Mouse (Mus musculus): Measurements from ENCODE around the gene Prdm11. TPM values are rescaled to one million over a fixed set of nuclear protein-coding genes. Genes with fewer than 3 reads are reported as not detected.

Gene Prdm11
- polyA plus RNA-seq, 1 experiment = 11.0 TPM

DNA sequence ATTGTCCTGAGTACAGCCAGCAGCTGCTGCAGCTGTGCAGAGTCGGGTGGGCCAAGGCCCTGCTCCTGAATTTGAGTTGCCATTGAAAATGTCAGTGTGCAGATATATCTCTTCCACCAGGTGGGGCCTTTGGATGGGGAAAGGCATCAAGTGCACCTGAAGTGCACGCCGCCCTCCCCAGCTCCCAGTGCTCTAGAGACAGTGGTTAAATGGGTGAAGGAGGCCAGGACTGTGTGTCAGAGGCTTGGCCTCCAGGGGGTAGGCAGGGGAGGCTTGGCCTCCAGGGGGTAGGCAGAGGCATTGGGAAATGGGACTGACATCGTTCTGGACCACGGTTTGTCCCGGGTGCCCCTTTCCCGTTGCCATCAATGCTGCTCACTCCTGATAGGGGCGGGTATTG is 79.7 kb downstream of the Prdm11 start:
- Histone ChIP-seq H3K4me1 (ENCODE audit: control insufficient read depth, insufficient read depth, insufficient read length) (no peaks in the 10 kb centered on the region), H3K27ac (ENCODE audit: insufficient read depth, low read length) (no peak overlapping the region), H3K4me3 (ENCODE audit: extremely low read depth, insufficient read depth, insufficient read length) (no peak overlapping the region), H3K36me3 (ENCODE audit: control insufficient read depth, insufficient read depth, low read length) (no peaks in the 10 kb centered on the region), H3K27me3 (ENCODE audit: control insufficient read depth, insufficient read depth, low read length) (no peaks in the 10 kb centered on the region)
- 85% methylated on average over 8 of the region's 8 CpGs for WGBS
- DNase-seq (ENCODE audit: low read depth in 1 of 2, low spot score in 2 of 2) = no peak
- TF ChIP-seq CTCF (IDR thresholded peaks at IDR 0.05; ENCODE audit: extremely low read depth, insufficient read depth, insufficient read length, insufficient replicate concordance) = no peak
- TF ChIP-seq POLR2A (IDR thresholded peaks at IDR 0.05; ENCODE audit: low read depth, low read length) = no peak

DNA sequence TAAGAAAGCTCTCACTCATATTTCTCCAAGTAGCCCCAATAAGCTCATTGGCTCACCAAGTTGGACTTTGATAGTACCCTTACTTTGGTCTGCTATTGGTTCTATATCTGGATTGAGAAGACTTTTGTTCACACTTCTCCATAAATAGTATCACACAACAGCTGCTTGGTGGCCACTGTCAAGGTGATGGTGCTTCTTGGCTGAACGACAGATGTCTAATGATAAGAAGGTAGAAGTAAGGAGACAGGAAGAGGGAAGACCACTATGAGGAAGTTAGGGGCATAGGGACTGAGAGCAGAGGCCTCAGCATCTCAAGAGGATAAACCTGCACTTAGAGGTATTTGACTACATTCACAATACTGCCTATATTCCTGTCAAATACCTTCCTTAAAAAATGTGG is 81.6 kb downstream of the Prdm11 start:
- no peak for DNase-seq (ENCODE audit: low read depth in 1 of 2, low spot score in 2 of 2)
- H3K36me3 ChIP-seq (ENCODE audit: control insufficient read depth, insufficient read depth, low read length) = no peaks in the 10 kb centered on the region
- WGBS = 32% methylated on average over 1 of the region's 1 CpGs

DNA sequence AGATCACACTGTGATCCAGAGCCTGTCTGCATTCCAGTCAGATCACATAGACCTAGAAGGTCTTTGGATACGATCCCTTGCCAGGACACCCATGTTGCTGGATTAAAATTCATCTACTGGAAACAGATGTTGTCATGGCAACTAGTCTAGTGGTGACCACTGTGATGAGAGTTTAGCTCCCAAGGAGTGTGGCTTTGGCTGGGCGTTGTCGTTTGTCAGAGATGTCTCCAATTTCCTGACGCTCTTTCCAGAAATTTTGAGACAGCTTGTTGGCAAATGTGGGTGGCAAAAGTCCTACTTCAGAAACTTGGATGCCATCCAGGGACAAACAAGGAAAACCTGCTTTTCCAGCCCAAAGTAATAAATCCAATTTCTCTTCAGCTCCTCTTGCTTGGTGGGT is 87.3 kb downstream of the Prdm11 start:
- no peaks in the 10 kb centered on the region for H3K36me3 ChIP-seq (ENCODE audit: control insufficient read depth, insufficient read depth, low read length)
- no peaks in the 10 kb centered on the region for H3K4me1 ChIP-seq (ENCODE audit: control insufficient read depth, insufficient read depth, insufficient read length)
- WGBS = 92% methylated on average over 4 of the region's 4 CpGs
- H3K27me3 ChIP-seq (ENCODE audit: control insufficient read depth, insufficient read depth, low read length) = no peaks in the 10 kb centered on the region; the same call in 1 of the 2 replicates
- TF ChIP-seq POLR2A (IDR thresholded peaks at IDR 0.05; ENCODE audit: low read depth, low read length) (no peak), CTCF (IDR thresholded peaks at IDR 0.05; ENCODE audit: extremely low read depth, insufficient read depth, insufficient read length, insufficient replicate concordance) (no peak)
- no peak overlapping the region for H3K4me3 ChIP-seq (ENCODE audit: extremely low read depth, insufficient read depth, insufficient read length)
- DNase-seq (ENCODE audit: low read depth in 1 of 2, low spot score in 2 of 2) = no peak
- H3K27ac ChIP-seq (ENCODE audit: insufficient read depth, low read length) = no peak overlapping the region

More for the DNA sequence above, 81.6 kb downstream of the Prdm11 start:
- H3K4me1 ChIP-seq (ENCODE audit: control insufficient read depth, insufficient read depth, insufficient read length) = no peaks in the 10 kb centered on the region
- TF ChIP-seq POLR2A (IDR thresholded peaks at IDR 0.05; ENCODE audit: low read depth, low read length) = no peak
- no peak for TF ChIP-seq CTCF (IDR thresholded peaks at IDR 0.05; ENCODE audit: extremely low read depth, insufficient read depth, insufficient read length, insufficient replicate concordance)
- H3K4me3 ChIP-seq (ENCODE audit: extremely low read depth, insufficient read depth, insufficient read length) = no peak overlapping the region
- no peaks in the 10 kb centered on the region for H3K27me3 ChIP-seq (ENCODE audit: control insufficient read depth, insufficient read depth, low read length)
- H3K27ac ChIP-seq (ENCODE audit: insufficient read depth, low read length) = no peak overlapping the region

DNA sequence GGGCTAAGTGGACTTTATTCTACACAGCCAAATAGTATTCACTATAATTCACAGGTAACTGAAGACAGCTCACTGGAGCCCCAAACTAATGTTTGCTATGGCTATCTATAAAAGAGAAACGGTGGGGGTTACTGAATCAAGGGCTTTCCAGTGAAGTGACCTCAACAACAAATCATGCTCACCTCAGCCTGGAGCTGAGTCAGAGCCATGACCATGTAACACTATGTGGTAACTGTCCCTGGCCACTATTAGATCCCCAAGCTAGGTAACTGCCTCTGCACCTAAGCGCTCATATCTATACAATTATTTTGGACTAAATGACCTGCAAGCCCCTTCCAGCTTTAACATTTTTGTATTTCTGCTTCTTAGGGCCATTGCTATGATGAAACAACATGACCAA is 89.0 kb downstream of the Prdm11 start:
- Histone ChIP-seq H3K27ac (ENCODE audit: insufficient read depth, low read length) (no peak overlapping the region), H3K4me1 (ENCODE audit: control insufficient read depth, insufficient read depth, insufficient read length) (no peaks in the 10 kb centered on the region), H3K27me3 (ENCODE audit: control insufficient read depth, insufficient read depth, low read length) (no peaks in the 10 kb centered on the region; the same call in 1 of the 2 replicates), H3K4me3 (ENCODE audit: extremely low read depth, insufficient read depth, insufficient read length) (no peak overlapping the region), H3K36me3 (ENCODE audit: control insufficient read depth, insufficient read depth, low read length) (no peaks in the 10 kb centered on the region)
- no peak for DNase-seq (ENCODE audit: low read depth in 1 of 2, low spot score in 2 of 2)
- 83% methylated on average over 2 of the region's 2 CpGs for WGBS
- TF ChIP-seq POLR2A (IDR thresholded peaks at IDR 0.05; ENCODE audit: low read depth, low read length) = no peak
- no peak for TF ChIP-seq CTCF (IDR thresholded peaks at IDR 0.05; ENCODE audit: extremely low read depth, insufficient read depth, insufficient read length, insufficient replicate concordance)

DNA sequence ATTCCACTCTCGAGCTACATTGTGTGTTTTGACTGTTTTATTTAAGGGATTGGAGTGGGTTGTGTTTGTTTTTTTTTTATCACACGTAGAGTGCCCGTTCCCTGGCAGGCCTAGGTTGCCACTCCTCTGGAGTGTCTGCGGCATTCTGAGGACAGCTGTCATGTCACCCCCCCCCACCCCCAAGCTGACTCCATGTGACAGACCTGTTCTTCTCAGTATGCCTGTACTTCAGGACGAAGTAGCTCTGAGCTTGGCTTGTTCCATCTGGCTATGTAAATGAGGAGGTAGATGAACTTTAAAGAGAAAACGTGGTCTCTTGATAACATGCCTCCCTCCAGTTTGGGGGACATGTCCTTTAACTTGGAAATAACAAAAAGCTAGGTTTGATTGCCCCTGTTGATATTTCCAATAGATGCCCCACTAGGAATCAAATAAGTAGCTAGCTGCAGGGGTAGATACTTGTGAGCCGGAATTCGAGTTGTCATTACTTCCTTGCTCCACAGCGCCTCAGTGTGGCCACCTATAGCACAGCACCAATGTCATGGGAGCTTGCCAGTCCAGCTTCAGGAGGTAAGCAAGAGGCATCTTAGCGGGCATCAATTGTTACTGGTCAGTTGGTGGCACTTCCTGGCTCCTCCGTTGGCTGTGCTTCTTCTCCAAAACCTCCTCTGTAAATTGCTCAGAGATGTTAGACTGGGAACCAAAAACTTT is 91.4 kb downstream of the Prdm11 start:
- 51% methylated on average over 11 of the region's 11 CpGs for WGBS

DNA sequence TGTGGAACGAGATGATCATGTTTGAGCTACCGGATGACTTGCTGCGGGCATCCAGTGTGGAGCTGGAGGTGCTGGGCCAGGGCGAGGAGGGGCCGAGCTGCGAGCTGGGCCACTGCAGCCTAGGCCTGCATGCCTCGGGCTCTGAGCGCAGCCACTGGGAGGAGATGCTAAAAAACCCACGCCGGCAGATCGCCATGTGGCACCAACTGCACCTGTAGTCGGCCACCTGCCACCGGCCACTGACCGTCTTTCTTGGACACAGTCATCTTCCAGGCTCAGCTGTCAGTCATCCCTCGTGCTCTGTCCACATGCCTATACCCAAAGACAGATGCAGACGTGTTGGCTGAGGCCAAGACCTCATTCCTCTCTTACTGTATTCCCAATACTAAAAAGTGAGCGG is 92.5 kb downstream of the Prdm11 start:
- Histone ChIP-seq H3K4me3 (ENCODE audit: extremely low read depth, insufficient read depth, insufficient read length) (no peak overlapping the region), H3K27me3 (ENCODE audit: control insufficient read depth, insufficient read depth, low read length) (no peaks in the 10 kb centered on the region; the same call in 1 of the 2 replicates), H3K4me1 (ENCODE audit: control insufficient read depth, insufficient read depth, insufficient read length) (no peaks in the 10 kb centered on the region), H3K27ac (ENCODE audit: insufficient read depth, low read length) (no peak overlapping the region), H3K36me3 (ENCODE audit: control insufficient read depth, insufficient read depth, low read length) (no peaks in the 10 kb centered on the region)
- 93% methylated on average over 17 of the region's 17 CpGs for WGBS
- TF ChIP-seq CTCF (IDR thresholded peaks at IDR 0.05; ENCODE audit: extremely low read depth, insufficient read depth, insufficient read length, insufficient replicate concordance) (no peak), POLR2A (IDR thresholded peaks at IDR 0.05; ENCODE audit: low read depth, low read length) (no peak)
- DNase-seq (ENCODE audit: low read depth in 1 of 2, low spot score in 2 of 2) = no peak

More for the DNA sequence above, 91.4 kb downstream of the Prdm11 start:
- TF ChIP-seq CTCF (IDR thresholded peaks at IDR 0.05; ENCODE audit: extremely low read depth, insufficient read depth, insufficient read length, insufficient replicate concordance) = peak; percentile 53; the same call in 1 of the 2 replicates
- TF ChIP-seq POLR2A (IDR thresholded peaks at IDR 0.05; ENCODE audit: low read depth, low read length) = no peak
- DNase-seq (ENCODE audit: low read depth in 1 of 2, low spot score in 2 of 2) = peak; percentile 3 to 46
- no peak overlapping the region for H3K4me3 ChIP-seq (ENCODE audit: extremely low read depth, insufficient read depth, insufficient read length)
- H3K27ac ChIP-seq (ENCODE audit: insufficient read depth, low read length) = no peak overlapping the region
- H3K4me1 ChIP-seq (ENCODE audit: control insufficient read depth, insufficient read depth, insufficient read length) = no peaks in the 10 kb centered on the region
- no peaks in the 10 kb centered on the region; the same call in 1 of the 2 replicates for H3K27me3 ChIP-seq (ENCODE audit: control insufficient read depth, insufficient read depth, low read length)
- H3K36me3 ChIP-seq (ENCODE audit: control insufficient read depth, insufficient read depth, low read length) = no peaks in the 10 kb centered on the region

DNA sequence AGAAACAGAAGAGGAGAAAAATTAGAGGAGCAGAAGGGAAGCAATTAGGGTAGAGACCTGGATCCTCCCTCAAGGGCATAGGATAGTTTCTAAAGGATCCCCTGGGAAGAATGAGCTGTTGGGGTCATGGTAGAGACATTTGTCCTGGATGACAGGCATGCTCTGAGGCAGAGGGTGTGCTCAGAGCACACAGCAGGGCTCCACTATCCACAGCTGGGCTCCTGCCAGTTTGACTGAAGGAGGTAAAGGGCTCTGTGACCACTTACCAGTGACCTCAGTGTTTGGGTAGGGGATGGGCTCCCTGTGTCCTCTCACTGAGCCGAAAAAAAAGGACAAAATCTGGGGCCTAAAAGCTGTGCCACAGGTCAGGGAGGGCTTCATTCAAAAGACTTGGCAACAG is 96.4 kb downstream of the Prdm11 start:
- Histone ChIP-seq H3K4me3 (ENCODE audit: extremely low read depth, insufficient read depth, insufficient read length) (no peak overlapping the region), H3K36me3 (ENCODE audit: control insufficient read depth, insufficient read depth, low read length) (no peaks in the 10 kb centered on the region), H3K4me1 (ENCODE audit: control insufficient read depth, insufficient read depth, insufficient read length) (no peaks in the 10 kb centered on the region), H3K27ac (ENCODE audit: insufficient read depth, low read length) (no peak overlapping the region), H3K27me3 (ENCODE audit: control insufficient read depth, insufficient read depth, low read length) (no peaks in the 10 kb centered on the region)
- 76% methylated on average over 1 of the region's 1 CpGs for WGBS
- TF ChIP-seq POLR2A (IDR thresholded peaks at IDR 0.05; ENCODE audit: low read depth, low read length) (no peak), CTCF (IDR thresholded peaks at IDR 0.05; ENCODE audit: extremely low read depth, insufficient read depth, insufficient read length, insufficient replicate concordance) (no peak)
- DNase-seq (ENCODE audit: low read depth in 1 of 2, low spot score in 2 of 2) = no peak
